Comparison of ENCODE assay signal across 8 mouse cellular contexts in genomic region chr4:135034406-135034805, GRCm38 (mm10).
DNase-seq lines count a peak whose midpoint lies in the region; ATAC-seq and TF ChIP-seq lines count a peak whose summit lies in the region.

No protein-coding gene starts in this region.

- no peaks in the 10 kb centered on the region for H3K27me3 ChIP-seq in kidney, embryonic 16.5 days (ENCODE audit: insufficient read depth, low read length)
- peaks cover 27% of the 10 kb centered on the region; the same call in 1 of the 2 replicates for H3K27me3 ChIP-seq in limb, embryonic 10.5 days (ENCODE audit: low read depth, poor library complexity, severe bottlenecking)

- H3K27ac ChIP-seq in kidney, embryonic 16.5 days (ENCODE audit: low read length), result no peak overlapping the region
- H3K27ac ChIP-seq in bone marrow, adult 2 months (ENCODE audit: control insufficient read depth, insufficient read depth, low read depth, low read length, poor library complexity), result no peak overlapping the region
- H3K27ac ChIP-seq in embryonic fibroblast, embryonic 13.5 days (ENCODE audit: insufficient read depth, low read length), result no peak overlapping the region
- H3K27ac ChIP-seq in limb, embryonic 10.5 days, result no peak overlapping the region

- no peak overlapping the region for H3K4me3 ChIP-seq in kidney, embryonic 16.5 days (ENCODE audit: low read length)
- H3K4me3 ChIP-seq in bone marrow, adult 2 months (replicated peaks; ENCODE audit: control insufficient read depth, low read depth, low read length), result no peak overlapping the region
- H3K4me3 ChIP-seq in embryonic fibroblast, embryonic 13.5 days (ENCODE audit: insufficient read depth, low read length), result no peak overlapping the region
- H3K4me3 ChIP-seq in limb, embryonic 10.5 days, result no peak overlapping the region

- no peak for ATAC-seq in kidney, embryonic 16.5 days (ENCODE audit: low FRiP score, low TSS enrichment)
- no peak for ATAC-seq in activated CD4-positive, CD25-positive, alpha-beta regulatory T cell, adult 4 months

- H3K4me2 ChIP-seq in kidney, embryonic 16.5 days (replicated peaks; ENCODE audit: low read depth, low read length), result no peak overlapping the region

- H3K4me1 ChIP-seq in kidney, embryonic 16.5 days (ENCODE audit: insufficient read depth, low read length), result no peaks in the 10 kb centered on the region
- H3K4me1 ChIP-seq in bone marrow, adult 2 months (ENCODE audit: control insufficient read depth, insufficient read depth, low read length), result no peaks in the 10 kb centered on the region
- H3K4me1 ChIP-seq in embryonic fibroblast, embryonic 13.5 days (ENCODE audit: control insufficient read depth, insufficient read depth, low read length), result no peaks in the 10 kb centered on the region
- H3K4me1 ChIP-seq in limb, embryonic 10.5 days, result peaks cover 20% of the 10 kb centered on the region

- no peak for TF ChIP-seq POLR2A in bone marrow, adult 2 months (IDR thresholded peaks at IDR 0.05; ENCODE audit: borderline replicate concordance, control insufficient read depth, low read depth, low read length)
- no peak for TF ChIP-seq POLR2A in embryonic fibroblast, embryonic 13.5 days (IDR thresholded peaks at IDR 0.05; ENCODE audit: low read depth, low read length)

- TF ChIP-seq CTCF in bone marrow, adult 2 months (IDR thresholded peaks at IDR 0.05; ENCODE audit: control insufficient read depth, insufficient read depth, low read length), result peak; percentile 86
- peak; percentile 48; the same call in 1 of the 2 replicates for TF ChIP-seq CTCF in embryonic fibroblast, embryonic 13.5 days (IDR thresholded peaks at IDR 0.05; ENCODE audit: borderline replicate concordance, insufficient read depth, low read length)

- no peaks in the 10 kb centered on the region for H3K36me3 ChIP-seq in kidney, embryonic 16.5 days (ENCODE audit: insufficient read depth, low read length)
- no peaks in the 10 kb centered on the region for H3K36me3 ChIP-seq in limb, embryonic 10.5 days

- H3K9ac ChIP-seq in kidney, embryonic 16.5 days (replicated peaks; ENCODE audit: low read length), result no peak overlapping the region

- 31% methylated on average over 7 of the region's 7 CpGs for WGBS in kidney, embryonic 16.5 days
- WGBS in bone marrow, adult 2 months, result 44% methylated on average over 7 of the region's 7 CpGs
- 34% methylated on average over 7 of the region's 7 CpGs for WGBS in limb, embryonic 10.5 days

- no peaks in the 10 kb centered on the region for H3K9me3 ChIP-seq in kidney, embryonic 16.5 days (ENCODE audit: low read length)
- H3K9me3 ChIP-seq in limb, embryonic 10.5 days (replicated peaks), result no peaks in the 10 kb centered on the region

- DNase-seq in kidney, adult 18-20 months, result peak; percentile 60
- peak; percentile 90 for DNase-seq in ES-CJ7 (ENCODE audit: low read depth, low spot score)
- DNase-seq in limb, embryonic 10.5 days (ENCODE audit: low spot score), result peak; percentile 80
- peak; percentile 65 for DNase-seq in retina, embryonic 14.5 days (ENCODE audit: low spot score)
